Comparison of ENCODE assay signal across 24 mouse cellular contexts in genomic region chr10:75148295-75148694, GRCm38 (mm10).
DNase-seq lines count a peak whose midpoint lies in the region; ATAC-seq and TF ChIP-seq lines count a peak whose summit lies in the region.
"Had no signal": no experiment of that assay in that cellular context is flagged by ENCODE, and none has a peak within 500 bp of the region (broad histone marks: within the 10 kb centered on the region; RNA-seq: fewer than 3 reads in every experiment).

No protein-coding gene starts in this region.

- no peak for ATAC-seq in embryonic facial prominence, embryonic 14.5 days (ENCODE audit: low read depth)
- ATAC-seq in megakaryocyte progenitor cell, adult 5-6 weeks (replicated peaks; ENCODE audit: poor library complexity), result no peak
- ATAC-seq: CD4-positive, CD25-positive, alpha-beta regulatory T cell, adult 4 months; forebrain, embryonic 16.5 days; intestine, embryonic 16.5 days had no signal

- H3K9ac ChIP-seq in embryonic facial prominence, embryonic 14.5 days (ENCODE audit: low read depth, low read length), result no peak overlapping the region
- no peak overlapping the region for H3K9ac ChIP-seq in heart, adult 2 months (ENCODE audit: low read depth, low read length)
- H3K9ac ChIP-seq: hindbrain, embryonic 15.5 days; lung, embryonic 14.5 days; neural tube, embryonic 12.5 days had no signal

- no peaks in the 10 kb centered on the region for H3K4me1 ChIP-seq in embryonic facial prominence, embryonic 14.5 days (ENCODE audit: control insufficient read depth, insufficient read depth, low read length)
- H3K4me1 ChIP-seq in embryonic facial prominence, embryonic 10.5 days, result peaks cover 21% of the 10 kb centered on the region; the same call in 1 of the 2 replicates
- peaks cover 3% of the 10 kb centered on the region; the same call in 1 of the 2 replicates for H3K4me1 ChIP-seq in heart, adult 2 months (ENCODE audit: control insufficient read depth, insufficient read depth, low read length)
- H3K4me1 ChIP-seq: limb, embryonic 10.5 days; neural tube, embryonic 12.5 days had no signal

- intact Hi-C loops in heart, adult 2 months (cut with DNase I), result no loop called here
- intact Hi-C loops in heart, postnatal 14 days (cut with DNase I), result no loop called here

- no peak for TF ChIP-seq POLR2A in heart, adult 2 months (IDR thresholded peaks at IDR 0.05; ENCODE audit: insufficient read depth, low read depth, low read length)

- H3K27me3 ChIP-seq in embryonic facial prominence, embryonic 14.5 days (replicated peaks; ENCODE audit: control insufficient read depth, insufficient read depth, low read length), result no peaks in the 10 kb centered on the region
- H3K27me3 ChIP-seq in embryonic facial prominence, embryonic 10.5 days (replicated peaks; ENCODE audit: low read depth, poor library complexity, severe bottlenecking), result no peaks in the 10 kb centered on the region
- H3K27me3 ChIP-seq in heart, adult 2 months (ENCODE audit: control insufficient read depth, insufficient read depth, low read length), result no peaks in the 10 kb centered on the region
- H3K27me3 ChIP-seq: hindbrain, embryonic 15.5 days; neural tube, embryonic 12.5 days had no signal

- TF ChIP-seq CTCF in heart, adult 2 months (IDR thresholded peaks at IDR 0.05), result no peak

- no peak overlapping the region for H3K27ac ChIP-seq in embryonic facial prominence, embryonic 14.5 days (replicated peaks; ENCODE audit: low read depth, low read length)
- no peak overlapping the region for H3K27ac ChIP-seq in embryonic facial prominence, embryonic 10.5 days (replicated peaks)
- peak overlapping the region; percentile 20 for H3K27ac ChIP-seq in heart, adult 2 months
- H3K27ac ChIP-seq: hindbrain, embryonic 15.5 days; kidney, postnatal 0 days; limb, embryonic 10.5 days; neural tube, embryonic 12.5 days had no signal

- H3K36me3 ChIP-seq in embryonic facial prominence, embryonic 14.5 days (ENCODE audit: control insufficient read depth, insufficient read depth, low read length), result peaks cover 49% of the 10 kb centered on the region
- H3K36me3 ChIP-seq in embryonic facial prominence, embryonic 10.5 days (replicated peaks), result peaks cover 91% of the 10 kb centered on the region
- H3K36me3 ChIP-seq in heart, adult 2 months (ENCODE audit: control insufficient read depth, insufficient read depth, low read length), result no peaks in the 10 kb centered on the region
- H3K36me3 ChIP-seq: G1E had no signal

- DNase-seq in embryonic facial prominence, embryonic 14.5 days (ENCODE audit: low spot score), result peak; percentile 22
- DNase-seq in embryonic facial prominence, embryonic 10.5 days (ENCODE audit: low spot score), result no peak
- peak in 1 of 2 experiments; percentile 32 for DNase-seq in heart, adult 2 months
- DNase-seq in heart, postnatal 14 days, result no peak
- peak; percentile 24 for DNase-seq in brain, adult 2 months (ENCODE audit: low read depth, low spot score)
- DNase-seq in retina, postnatal 1 day, result peak; percentile 76
- DNase-seq in ovary, postnatal 14 days (ENCODE audit: low spot score), result no peak
- DNase-seq: cerebellum, postnatal 25 days; gastrocnemius, postnatal 14 days; heart, postnatal 10 days; lung, embryonic 14.5 days; lung, postnatal 4 days; right cerebral cortex, adult 18-20 months; thymus, postnatal 14 days had no signal

- WGBS in embryonic facial prominence, embryonic 14.5 days, result 39% methylated on average over 6 of the region's 6 CpGs
- 40% methylated on average over 6 of the region's 6 CpGs for WGBS in embryonic facial prominence, embryonic 10.5 days
- 55% methylated on average over 6 of the region's 6 CpGs for WGBS in heart, adult 2 months

- TF ChIP-seq EP300 in heart, adult 2 months (IDR thresholded peaks at IDR 0.05; ENCODE audit: insufficient read depth, low read depth, low read length), result no peak

- H3K4me3 ChIP-seq in embryonic facial prominence, embryonic 14.5 days (ENCODE audit: low read depth, low read length), result no peak overlapping the region
- H3K4me3 ChIP-seq in embryonic facial prominence, embryonic 10.5 days, result no peak overlapping the region
- H3K4me3 ChIP-seq in heart, adult 2 months, result no peak overlapping the region
- H3K4me3 ChIP-seq: hindbrain, embryonic 15.5 days; limb, embryonic 10.5 days; neural tube, embryonic 12.5 days had no signal

- no peaks in the 10 kb centered on the region for H3K9me3 ChIP-seq in embryonic facial prominence, embryonic 14.5 days (ENCODE audit: control insufficient read depth, low read length)
- H3K9me3 ChIP-seq in embryonic facial prominence, embryonic 10.5 days, result no peaks in the 10 kb centered on the region
- H3K9me3 ChIP-seq: hindbrain, embryonic 15.5 days; limb, embryonic 10.5 days; neural tube, embryonic 12.5 days had no signal

- no peaks in the 10 kb centered on the region for H3K79me2 ChIP-seq in heart, adult 2 months (replicated peaks; ENCODE audit: control insufficient read depth, insufficient read depth, low read length)

- H3K4me2 ChIP-seq in embryonic facial prominence, embryonic 14.5 days (ENCODE audit: low read depth, low read length), result no peak overlapping the region
- H3K4me2 ChIP-seq: hindbrain, embryonic 15.5 days; liver, embryonic 11.5 days; lung, embryonic 14.5 days; neural tube, embryonic 12.5 days had no signal

Comparison
In these comparisons a context has a peak if more than half of its experiments do, and no peak if none do; other contexts are left out.
1. DNase-seq: peak in embryonic facial prominence, embryonic 14.5 days (single experiment), brain, adult 2 months (single experiment) and retina, postnatal 1 day (single experiment); none in embryonic facial prominence, embryonic 10.5 days (single experiment), heart, postnatal 14 days (0 of 2) and ovary, postnatal 14 days (single experiment).